Mouse (Mus musculus) ES-Bruce4 (cell line): ENCODE data around the gene Cmtm3. TPM values are rescaled to one million over a fixed set of nuclear protein-coding genes. Genes with fewer than 3 reads are reported as not detected.
"Not testable (repeated sequence)": the region's sequence is repeated elsewhere in the genome, so short reads cannot be mapped to it uniquely, and the experiment has no call there.

Source experiments
- H3K27ac ChIP-seq: 2 replicates; pipeline ENCODE4 v1.5.1; 2012; ENCODE audit warnings: low read length, inconsistent platforms; ENCODE audit not compliant: insufficient read depth
- H3K27me3 ChIP-seq: 2 replicates; pipeline ENCODE4 v1.6.1; 2012; ENCODE audit warnings: mild to moderate bottlenecking, low read length, inconsistent platforms; ENCODE audit not compliant: control insufficient read depth, poor library complexity, insufficient read depth, severe bottlenecking
- H3K36me3 ChIP-seq: 2 replicates; pipeline ENCODE4 v1.6.1; 2012; ENCODE audit warnings: inconsistent platforms, mild to moderate bottlenecking, low read length, moderate library complexity; ENCODE audit not compliant: control insufficient read depth, poor library complexity, insufficient read depth, severe bottlenecking
- H3K4me1 ChIP-seq: one replicate; pipeline ENCODE4 v1.8.1; 2011; ENCODE audit warnings: low read length; ENCODE audit not compliant: control insufficient read depth, insufficient read depth
- H3K4me3 ChIP-seq: 2 replicates; pipeline ENCODE4 v1.5.1; 2011; ENCODE audit warnings: low read depth, mild to moderate bottlenecking, low read length
- H3K9ac ChIP-seq: 2 replicates; pipeline ENCODE4 v1.6.1; 2012; ENCODE audit warnings: low read depth, mild to moderate bottlenecking, inconsistent platforms; ENCODE audit not compliant: poor library complexity, severe bottlenecking
- H3K9me3 ChIP-seq: replicated peaks from 2 replicates; pipeline ENCODE4 v1.6.1; 2012; ENCODE audit warnings: mild to moderate bottlenecking, low read length, inconsistent platforms; ENCODE audit not compliant: control insufficient read depth, poor library complexity, insufficient read depth, severe bottlenecking
- CTCF ChIP-seq: IDR thresholded peaks from one replicate; pipeline ENCODE4 v1.8.1; 2011; ENCODE audit warnings: low read depth, low read length
- EP300 ChIP-seq: IDR thresholded peaks from 2 replicates; pipeline ENCODE4 v1.6.1; 2011; ENCODE audit warnings: low read depth, low read length; ENCODE audit not compliant: insufficient read depth
- POLR2A ChIP-seq: IDR thresholded peaks from one replicate; pipeline ENCODE4 v1.8.1; 2011; ENCODE audit warnings: low read length; ENCODE audit not compliant: insufficient read depth
- polyA plus RNA-seq: library from polyadenylated mRNA; stranded (reverse); fragments of >200 nt; gene quantifications from 2 replicates; pipeline ENCODE4 v1.2.4, GENCODE M21; 2011; ENCODE audit warnings: low read depth; ENCODE audit not compliant: missing spikeins, insufficient read depth, insufficient read length

The Cmtm3 gene
- polyA plus RNA-seq, result 20.3 and 22.2 TPM in 2 replicates

DNA sequence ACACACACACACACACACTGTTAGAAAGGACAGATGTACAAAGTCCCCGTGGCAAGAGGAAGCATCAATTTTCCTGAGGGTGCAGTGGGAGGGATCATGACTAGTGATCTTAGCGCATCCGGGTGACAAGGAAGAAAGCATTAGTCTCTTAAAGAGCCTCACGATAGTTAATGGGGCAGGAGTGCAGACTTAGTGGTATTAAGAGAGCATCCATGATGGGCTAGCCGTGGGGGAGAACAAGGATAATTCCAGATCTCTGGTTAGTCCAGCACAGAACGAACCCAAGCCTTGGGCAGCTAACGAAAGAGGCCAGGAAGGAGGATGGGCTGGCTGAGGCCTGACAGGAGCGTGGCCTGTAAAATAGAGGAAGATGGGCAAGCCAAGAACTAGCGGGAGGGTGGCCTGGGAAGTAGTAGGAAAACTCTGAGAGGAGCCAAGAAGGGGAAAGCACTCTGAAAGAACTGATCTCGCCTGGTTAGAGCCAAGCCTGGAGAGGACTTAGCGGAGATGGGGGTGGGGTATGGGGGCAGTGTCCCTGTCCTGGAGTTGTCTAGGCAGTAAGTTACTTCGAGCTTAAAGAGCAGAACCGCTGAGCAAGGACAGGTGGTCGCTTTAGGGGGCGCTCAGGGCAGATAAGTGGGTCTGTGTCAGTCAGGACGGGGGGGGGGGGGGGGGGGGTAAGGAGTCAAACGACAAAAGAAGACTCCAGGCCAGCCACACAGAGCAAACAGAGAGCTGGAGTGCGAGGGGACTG lies at the start of gene Cmtm3:
Cmtm3 (plus strand) TSS at position 182 of the 754 bp plus-strand sequence.
- no peaks in the 10 kb centered on the region for H3K4me1 ChIP-seq
- H3K9me3 ChIP-seq, result no peaks in the 10 kb centered on the region
- no peaks in the 10 kb centered on the region; the same call in 1 of the 2 replicates for H3K27me3 ChIP-seq
- H3K36me3 ChIP-seq, result no peaks in the 10 kb centered on the region
- peak within 1 kb of the TSS; percentile 74 for H3K4me3 ChIP-seq
- H3K27ac ChIP-seq, result no peak within 1 kb of the TSS
- TF ChIP-seq CTCF, result no peak
- no peak for TF ChIP-seq EP300
- TF ChIP-seq POLR2A, result no peak
- H3K9ac ChIP-seq, result peak within 1 kb of the TSS; percentile 62

DNA sequence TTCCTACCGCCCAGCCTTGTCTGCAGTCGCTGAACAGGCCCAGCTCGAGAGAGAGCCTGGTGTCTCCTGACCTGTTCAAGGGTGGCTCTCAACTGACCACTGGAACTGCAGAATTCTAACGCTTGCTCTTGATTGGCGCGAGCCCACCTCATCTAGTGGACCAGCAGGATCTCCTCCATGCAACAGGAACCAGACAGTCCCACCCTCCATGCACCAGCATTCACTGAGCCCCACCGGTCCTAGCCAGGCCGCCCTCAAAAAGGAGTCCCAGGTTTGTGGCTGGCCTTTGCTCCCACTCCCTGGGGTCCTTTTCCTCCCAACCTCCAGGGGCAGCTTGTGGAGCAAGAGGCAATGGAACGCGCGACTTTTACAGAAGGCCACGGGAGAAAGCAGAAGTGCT lies 46.1 kb upstream of the Cmtm3 start, which contains the start of gene Cmtm2a:
Cmtm2a (minus strand) TSS at position 101 of the 400 bp plus-strand sequence.
- H3K9me3 ChIP-seq, H3K27me3 ChIP-seq, H3K4me3 ChIP-seq, H3K9ac ChIP-seq, H3K36me3 ChIP-seq, H3K27ac ChIP-seq, H3K4me1 ChIP-seq: not testable (repeated sequence)

GRCm38 (mm10) chr8:104294396-104294795 lies 44.8 kb upstream of the Cmtm3 start:
- no peaks in the 10 kb centered on the region for H3K27me3 ChIP-seq
- peaks cover 13% of the 10 kb centered on the region for H3K9me3 ChIP-seq

DNA sequence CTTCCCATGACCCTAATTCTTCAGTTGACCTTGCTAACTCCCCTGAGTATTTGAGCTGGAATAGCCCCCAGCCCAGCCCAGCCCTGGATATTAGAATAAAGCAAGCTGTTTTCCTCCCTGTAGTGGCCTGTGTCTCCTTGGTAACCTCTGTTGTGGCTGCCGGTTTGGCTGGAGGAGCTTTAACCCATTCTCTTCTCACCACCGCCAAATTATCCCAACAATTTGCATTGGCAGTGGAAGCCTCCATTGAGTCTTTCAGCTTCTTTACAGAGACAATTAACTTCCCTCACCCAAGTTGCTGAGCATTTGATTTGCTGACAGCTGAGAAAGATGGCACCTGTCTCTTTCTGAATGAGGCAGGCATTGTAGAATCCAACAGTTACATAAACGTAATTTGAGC lies 37.6 kb upstream of the Cmtm3 start:
- H3K27ac ChIP-seq, H3K36me3 ChIP-seq, H3K27me3 ChIP-seq, H3K4me1 ChIP-seq, H3K4me3 ChIP-seq, H3K9ac ChIP-seq: not testable (repeated sequence)
- peaks cover 24% of the 10 kb centered on the region for H3K9me3 ChIP-seq

More at GRCm38 (mm10) chr8:104294396-104294795, 44.8 kb upstream of the Cmtm3 start:
- no peak overlapping the region for H3K27ac ChIP-seq
- H3K4me3 ChIP-seq, result no peak overlapping the region
- TF ChIP-seq CTCF (no peak), EP300 (no peak), POLR2A (no peak)
- H3K4me1 ChIP-seq, result no peaks in the 10 kb centered on the region
- H3K9ac ChIP-seq, result no peak overlapping the region
- H3K36me3 ChIP-seq, result no peaks in the 10 kb centered on the region

DNA sequence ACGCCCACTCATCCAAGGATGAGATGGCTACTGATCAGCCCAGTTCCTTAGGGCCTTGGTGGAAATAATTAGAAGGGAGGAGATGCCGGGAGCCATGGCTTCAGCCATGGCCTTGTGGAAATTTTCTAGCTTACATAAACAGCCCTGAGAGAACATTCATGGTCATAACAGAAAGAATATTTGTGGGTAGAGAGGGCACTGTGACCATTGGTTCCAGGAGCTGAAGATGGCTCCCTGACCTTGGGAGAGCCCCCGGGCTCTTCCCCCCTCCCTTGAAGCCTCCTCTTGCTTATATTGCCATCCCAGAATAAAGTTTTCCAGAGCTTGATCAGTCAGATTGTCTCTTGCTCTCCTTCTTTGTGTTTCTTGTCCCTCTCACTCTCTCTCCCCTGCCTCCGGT lies 36.7 kb upstream of the Cmtm3 start:
- peaks cover 24% of the 10 kb centered on the region for H3K9me3 ChIP-seq
- not testable (repeated sequence) for H3K27me3 ChIP-seq, H3K4me1 ChIP-seq, H3K9ac ChIP-seq, H3K27ac ChIP-seq, H3K36me3 ChIP-seq, H3K4me3 ChIP-seq

DNA sequence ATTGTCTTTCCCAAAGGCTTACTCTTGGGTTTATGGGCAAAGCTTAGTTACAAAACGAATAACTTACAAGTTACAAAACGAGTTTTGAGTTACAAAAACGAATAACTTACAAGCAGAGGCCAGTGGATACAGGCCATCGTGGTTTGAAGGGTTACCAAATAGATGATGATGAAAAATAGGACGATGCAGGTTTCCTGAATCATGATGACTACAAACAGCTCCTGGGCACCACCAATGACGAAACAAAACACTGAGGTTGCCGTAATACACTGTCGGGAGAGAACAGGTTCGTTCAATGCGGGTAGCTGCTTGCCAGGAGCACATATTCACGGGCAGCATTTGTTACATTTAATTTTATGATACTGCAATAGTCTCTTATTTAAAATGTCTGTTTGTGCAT lies 34.2 kb upstream of the Cmtm3 start:
- no peaks in the 10 kb centered on the region for H3K4me1 ChIP-seq
- no peak overlapping the region for H3K9ac ChIP-seq
- H3K4me3 ChIP-seq, result no peak overlapping the region
- no peaks in the 10 kb centered on the region for H3K36me3 ChIP-seq
- no peak overlapping the region for H3K27ac ChIP-seq
- peaks cover 15% of the 10 kb centered on the region for H3K9me3 ChIP-seq
- no peaks in the 10 kb centered on the region for H3K27me3 ChIP-seq
- no peak for TF ChIP-seq EP300
- no peak for TF ChIP-seq POLR2A
- TF ChIP-seq CTCF, result no peak

DNA sequence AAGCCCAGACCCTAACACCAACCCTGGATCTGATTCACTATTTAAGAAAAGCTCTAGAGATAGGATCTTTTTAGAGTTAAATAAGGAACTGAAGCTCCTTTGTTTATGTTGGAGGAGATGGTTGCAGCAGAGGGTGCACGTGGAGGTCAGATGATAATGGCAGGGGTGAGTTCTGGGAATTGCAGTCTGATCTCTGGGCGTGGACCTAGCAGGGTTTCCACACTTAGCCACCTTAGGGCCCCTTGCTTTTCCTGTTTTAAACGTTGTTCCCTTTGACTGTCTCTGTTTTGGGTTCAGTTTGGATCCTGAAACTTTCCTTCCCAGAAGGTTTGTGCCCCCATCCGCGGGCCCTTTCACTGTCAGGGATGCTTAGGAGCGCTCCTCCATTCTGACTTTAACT lies 30.9 kb upstream of the Cmtm3 start:
- not testable (repeated sequence) for H3K4me1 ChIP-seq, H3K9ac ChIP-seq, H3K27ac ChIP-seq, H3K9me3 ChIP-seq, H3K27me3 ChIP-seq, H3K36me3 ChIP-seq, H3K4me3 ChIP-seq

GRCm38 (mm10) chr8:104309441-104310155 lies 29.6 kb upstream of the Cmtm3 start, which contains the start of the genes Gm45711 and Cmtm1:
TSS of gene Gm45711 (minus strand) at chr8:104310081.
TSS of gene Cmtm1 (minus strand) at chr8:104310145.
- H3K4me1 ChIP-seq, H3K4me3 ChIP-seq, H3K27ac ChIP-seq, H3K27me3 ChIP-seq, H3K36me3 ChIP-seq, H3K9ac ChIP-seq: not testable (repeated sequence)
- H3K9me3 ChIP-seq, result peaks cover 10% of the 10 kb centered on the region

- H3K36me3 ChIP-seq, H3K27ac ChIP-seq, H3K9ac ChIP-seq, H3K4me1 ChIP-seq, H3K27me3 ChIP-seq, H3K4me3 ChIP-seq: not testable (repeated sequence)
- peaks cover 10% of the 10 kb centered on the region for H3K9me3 ChIP-seq
Measured at GRCm38 (mm10) chr8:104312023-104312422, 27.2 kb upstream of the Cmtm3 start.
